Mouse (Mus musculus): Measurements from ENCODE around the gene Prr14l.
"Not testable (repeated sequence)": the region's sequence is repeated elsewhere in the genome, so short reads cannot be mapped to it uniquely, and the experiment has no call there.

Prr14l gene

DNA sequence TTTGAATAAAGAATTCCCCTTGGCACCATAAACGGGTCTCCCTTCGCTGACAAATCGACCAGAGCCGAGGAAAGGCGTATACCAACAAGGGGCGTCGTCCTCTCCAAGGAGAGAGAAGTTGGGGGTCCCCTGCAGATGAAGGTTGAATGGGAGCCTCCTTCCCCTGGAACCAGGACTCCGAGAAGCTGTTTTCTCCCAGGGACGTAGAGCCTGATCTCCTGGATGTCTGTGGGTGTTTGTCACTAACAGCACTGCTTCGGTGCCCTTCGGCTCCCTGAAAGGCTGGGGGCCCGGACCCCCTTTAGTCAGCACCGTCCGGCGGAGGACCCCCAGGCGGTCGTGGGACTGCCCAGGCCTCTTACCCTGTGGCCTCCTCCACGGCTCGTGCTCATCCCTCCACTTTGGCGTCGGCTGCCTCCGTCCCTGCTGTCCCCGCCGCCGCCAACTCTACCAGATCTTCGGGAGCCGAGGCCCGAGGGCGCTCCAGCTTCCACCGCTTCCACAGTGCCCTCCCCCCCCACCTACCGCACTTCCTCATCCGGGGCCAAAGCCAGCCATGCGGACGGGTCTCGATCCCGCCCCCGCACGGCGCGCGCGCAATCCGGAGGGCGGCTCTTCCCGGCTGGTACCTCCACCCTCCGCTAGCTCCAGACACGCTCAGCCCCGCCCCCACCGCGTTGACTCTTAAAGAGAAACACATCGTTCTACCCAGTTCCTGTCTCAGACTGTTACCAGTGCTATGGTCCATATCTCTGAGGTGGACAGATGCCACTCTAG is at the start of gene Prr14l:
Gene Prr14l (minus strand): TSS at position 526 of the 777 bp plus-strand sequence.
- DNase-seq (ENCODE audit: low spot score) = peak; percentile 99

DNA sequence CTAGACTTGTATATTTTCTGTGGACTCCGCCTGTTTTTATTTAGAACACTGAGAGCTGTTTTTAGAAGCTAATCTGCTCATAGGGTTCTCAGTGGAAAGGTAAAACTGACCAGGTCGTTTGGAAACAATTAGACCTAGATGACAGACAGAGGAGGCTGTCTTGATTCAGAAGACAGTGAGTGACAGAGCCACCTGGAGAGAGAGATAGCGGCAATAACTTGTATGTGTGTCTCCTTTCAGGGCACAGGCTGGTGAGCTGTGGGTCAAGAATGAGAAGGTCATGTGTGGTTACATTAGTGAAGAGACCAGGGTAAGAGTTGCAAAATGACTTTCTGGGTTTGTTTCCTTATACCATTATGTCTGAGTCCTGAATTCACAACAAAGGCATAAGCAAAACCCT is 32.7 kb upstream of the Prr14l start:
- DNase-seq (ENCODE audit: low spot score) = no peak

DNA sequence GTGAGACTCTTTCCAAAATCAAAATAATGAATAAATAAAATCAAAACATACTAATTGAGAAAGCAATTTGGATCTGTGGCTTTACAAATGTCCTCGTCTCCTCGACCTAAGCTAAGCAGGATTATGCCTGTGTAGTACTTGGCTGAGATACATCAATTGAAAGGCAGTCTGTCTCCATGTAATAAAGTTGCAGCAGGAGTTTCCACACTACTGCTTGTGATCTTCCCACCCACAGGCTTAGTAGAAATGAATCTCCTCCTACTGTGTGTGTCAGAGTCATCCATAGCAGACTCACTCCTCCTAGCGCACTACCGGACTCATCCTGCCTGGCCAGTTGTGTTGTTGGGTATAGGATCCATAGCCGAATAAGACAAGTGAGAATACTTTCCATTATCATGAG is 18.3 kb upstream of the Prr14l start:
- no peak for DNase-seq (ENCODE audit: low spot score)

DNA sequence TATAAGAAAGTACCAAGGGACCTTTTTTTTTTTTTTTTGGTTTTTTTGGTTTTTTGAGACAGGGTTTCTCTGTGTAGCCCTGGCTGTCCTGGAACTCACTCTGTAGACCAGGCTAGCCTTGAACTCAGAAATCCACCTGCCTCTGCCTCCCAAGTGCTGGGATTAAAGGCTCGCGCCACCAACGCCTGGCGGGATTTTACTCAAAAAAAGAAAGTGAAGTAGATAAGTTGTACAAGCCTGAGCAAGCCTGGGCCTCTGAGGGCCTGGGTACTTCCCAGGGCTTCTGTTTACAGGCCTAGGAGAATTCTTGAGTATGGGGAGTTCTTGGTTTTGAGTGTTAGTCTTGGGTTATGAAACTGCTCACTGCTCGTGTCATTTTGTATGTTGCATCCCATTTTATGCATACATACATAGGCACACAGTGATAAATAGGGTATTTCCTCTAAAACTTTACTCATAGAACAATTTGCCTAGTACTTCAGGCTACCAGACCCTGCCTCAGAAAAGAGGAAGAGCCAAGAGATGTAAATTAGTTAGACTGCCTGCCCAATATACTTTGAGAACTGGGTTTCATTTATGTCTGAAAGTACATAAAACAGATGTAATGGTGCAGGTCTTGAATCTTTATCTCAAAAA is 15.5 kb upstream of the Prr14l start:
- DNase-seq (ENCODE audit: low spot score) = no peak

DNA sequence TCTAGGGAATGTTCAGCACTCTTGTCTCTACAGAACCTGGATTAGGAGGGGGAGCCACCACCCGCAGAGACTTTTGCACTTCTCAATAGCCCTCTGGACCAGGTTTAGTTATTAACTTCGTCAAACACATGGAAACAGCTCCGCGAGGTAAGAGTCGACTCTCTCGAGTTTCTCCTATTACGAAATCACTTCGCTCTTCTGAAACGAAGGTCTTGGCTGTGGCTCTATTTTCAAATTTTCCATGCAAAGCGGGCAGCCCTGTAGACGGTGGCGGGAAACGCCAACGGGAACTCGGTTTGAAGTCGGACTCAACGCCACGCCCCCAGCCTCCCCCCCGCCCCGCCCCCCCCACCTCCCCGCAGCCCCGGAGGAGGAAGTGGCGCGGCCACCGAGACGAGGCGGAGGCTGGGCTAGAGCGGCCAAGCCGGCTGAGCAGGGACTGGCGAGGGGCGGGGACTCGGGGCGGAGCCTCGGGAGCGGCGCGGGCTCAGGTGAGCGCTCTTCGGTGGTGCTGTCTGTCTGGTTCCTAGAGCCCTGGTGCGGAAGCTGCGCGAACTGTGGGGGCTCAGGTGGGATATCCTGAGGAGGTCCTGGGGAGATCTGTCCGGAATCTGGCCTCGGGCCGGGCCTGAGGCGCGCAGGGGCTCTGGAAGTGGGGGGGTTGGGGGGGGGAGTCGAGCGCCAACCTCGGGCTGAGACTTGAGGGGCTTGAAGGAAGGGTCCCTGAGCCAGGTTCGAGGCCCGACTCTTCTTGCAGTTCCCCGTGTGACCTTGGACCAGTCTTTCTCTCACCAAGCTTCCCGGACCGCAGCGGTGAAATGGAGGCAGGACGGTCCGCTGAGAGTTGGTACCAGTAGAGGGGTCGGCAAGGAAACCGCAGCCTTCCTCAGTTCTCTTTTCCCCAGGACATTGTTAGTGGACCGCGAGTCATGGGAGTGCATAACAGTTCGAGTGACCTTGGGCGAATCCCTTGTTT is 9.5 kb upstream of the Prr14l start, which contains the start of gene Depdc5:
Gene Depdc5 (plus strand): TSS at position 449 of the 976 bp plus-strand sequence.
- DNase-seq (ENCODE audit: low spot score) = peak; percentile 96

DNA sequence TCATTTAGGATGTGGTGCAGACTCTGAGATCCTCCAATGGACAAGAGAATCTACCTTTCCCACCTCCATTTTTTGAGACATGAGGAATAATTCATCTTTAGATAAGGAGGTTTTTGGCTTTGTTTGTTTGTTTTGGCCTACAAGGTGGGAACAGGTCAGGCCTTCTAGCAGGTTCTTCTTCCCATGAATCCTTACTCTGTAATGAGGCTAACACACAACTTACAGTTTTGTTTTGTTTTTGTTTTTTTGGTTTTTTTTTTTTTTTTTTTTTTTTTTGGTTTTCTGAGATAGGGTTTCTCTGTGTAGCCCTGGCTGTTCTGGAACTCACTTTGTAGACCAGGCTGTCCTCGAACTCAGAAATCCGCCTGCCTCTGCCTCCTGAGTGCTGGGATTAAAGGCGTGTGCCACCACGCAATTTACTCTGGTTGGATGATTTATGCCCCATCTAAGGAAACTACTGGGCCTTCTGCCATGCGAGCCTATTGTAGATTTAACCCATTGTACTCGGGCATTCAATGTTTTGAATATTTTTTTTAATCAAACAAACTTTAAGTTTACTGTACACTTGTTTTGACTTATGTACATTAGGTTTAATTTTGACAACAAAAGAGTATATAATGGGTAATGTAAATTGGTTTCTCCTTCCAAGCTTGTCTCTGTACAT is 8.5 kb upstream of the Prr14l start:
- DNase-seq (ENCODE audit: low spot score) = no peak

DNA sequence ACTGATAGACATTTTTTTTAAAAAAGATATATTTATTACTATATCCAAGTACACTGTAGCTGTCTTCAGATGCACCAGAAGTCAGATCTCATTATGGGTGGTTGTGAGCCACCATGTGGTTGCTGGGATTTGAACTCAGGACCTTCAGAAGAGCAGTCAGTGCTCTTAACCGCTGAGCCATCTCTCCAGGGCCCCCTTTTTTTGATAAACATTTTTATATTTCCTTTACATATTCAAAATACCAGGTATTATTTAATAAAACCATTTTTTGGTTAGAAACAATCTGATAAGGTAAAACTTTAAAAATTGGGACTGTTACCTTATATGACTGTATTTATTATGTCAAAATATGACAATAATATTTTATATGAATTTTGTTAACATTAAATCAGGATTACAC is 7.0 kb upstream of the Prr14l start:
- DNase-seq (ENCODE audit: low spot score) = no peak

DNA sequence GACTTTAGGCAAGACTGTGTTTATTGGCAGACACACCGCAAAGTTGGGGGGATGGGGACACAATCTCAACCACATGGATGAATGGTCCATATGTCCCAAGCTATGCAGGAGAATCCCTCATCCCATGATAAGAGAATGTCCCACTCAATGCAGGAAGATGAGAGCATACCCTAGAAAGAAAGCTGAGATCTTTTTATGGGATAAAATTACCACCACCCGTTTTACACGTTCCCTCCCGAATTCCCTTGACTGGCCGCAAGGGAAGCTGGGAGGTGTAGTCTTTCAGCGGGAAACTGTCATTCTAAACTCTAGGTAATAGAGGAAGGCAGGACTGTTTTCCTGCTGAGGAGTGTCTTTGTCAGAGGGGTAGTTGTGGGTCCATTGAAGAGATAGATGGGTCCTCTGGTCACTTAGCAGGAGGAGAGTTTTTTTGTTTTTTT is 3.7 kb upstream of the Prr14l start:
- DNase-seq (ENCODE audit: low spot score) = peak; percentile 26

DNA sequence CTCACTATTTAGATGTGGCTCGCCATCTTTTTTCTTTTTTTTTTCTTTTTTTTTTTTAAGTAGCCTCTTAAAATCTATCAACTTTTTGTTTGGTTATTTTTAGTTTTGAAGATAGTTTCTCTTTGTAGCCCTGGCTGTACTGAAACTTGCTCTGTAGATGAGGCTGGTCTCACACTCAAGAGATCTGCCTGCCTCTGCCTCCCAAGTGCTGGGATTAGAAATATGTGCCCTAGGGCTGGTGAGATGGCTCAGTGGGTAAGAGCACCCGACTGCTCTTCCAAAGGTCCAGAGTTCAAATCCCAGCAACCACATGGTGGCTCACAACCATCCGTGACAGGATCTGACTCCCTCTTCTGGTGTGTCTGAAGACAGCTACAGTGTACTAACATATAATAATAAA is 1.2 kb upstream of the Prr14l start:
- not testable (repeated sequence) for DNase-seq (ENCODE audit: low spot score)

DNA sequence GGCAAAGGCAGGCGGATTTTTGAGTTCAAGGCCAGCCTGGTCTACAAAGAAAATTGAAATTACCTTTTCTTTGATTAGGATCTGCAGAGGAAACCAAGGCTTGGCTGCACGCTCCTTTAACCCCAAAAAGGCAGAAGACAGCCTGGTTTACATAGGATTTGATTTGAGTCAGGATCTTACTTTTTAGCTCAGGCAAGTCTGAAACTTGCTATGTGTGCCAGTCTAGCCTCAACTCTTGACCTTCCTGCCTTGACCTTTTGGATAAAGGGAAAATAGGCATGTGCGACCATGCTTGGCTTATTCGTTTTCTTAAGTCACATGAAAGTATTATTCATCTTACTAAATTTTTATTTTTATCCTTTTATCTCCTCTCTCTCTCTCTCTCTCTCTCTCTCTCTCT is 762 bp upstream of the Prr14l start:
- DNase-seq (ENCODE audit: low spot score) = no peak

DNA sequence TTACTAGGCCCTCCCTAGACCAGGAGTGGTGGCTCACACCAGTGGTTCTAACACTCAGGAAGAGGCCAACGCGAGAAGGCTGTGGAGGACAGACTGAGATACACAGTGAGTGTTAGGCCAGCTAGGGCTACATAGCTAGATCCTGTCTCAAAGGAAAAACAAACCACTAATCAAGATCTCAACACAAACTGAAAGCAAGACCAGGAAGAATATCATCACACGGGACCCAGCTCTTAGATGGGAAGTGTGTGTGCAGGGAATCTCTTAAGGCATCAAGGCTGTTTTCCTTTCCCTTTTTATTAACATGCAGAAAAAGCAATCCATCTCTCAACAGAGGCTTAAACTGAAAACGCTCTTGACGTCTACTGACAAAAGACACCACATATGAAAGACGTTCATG is 2.0 kb downstream of the Prr14l start:
- DNase-seq (ENCODE audit: low spot score) = no peak

DNA sequence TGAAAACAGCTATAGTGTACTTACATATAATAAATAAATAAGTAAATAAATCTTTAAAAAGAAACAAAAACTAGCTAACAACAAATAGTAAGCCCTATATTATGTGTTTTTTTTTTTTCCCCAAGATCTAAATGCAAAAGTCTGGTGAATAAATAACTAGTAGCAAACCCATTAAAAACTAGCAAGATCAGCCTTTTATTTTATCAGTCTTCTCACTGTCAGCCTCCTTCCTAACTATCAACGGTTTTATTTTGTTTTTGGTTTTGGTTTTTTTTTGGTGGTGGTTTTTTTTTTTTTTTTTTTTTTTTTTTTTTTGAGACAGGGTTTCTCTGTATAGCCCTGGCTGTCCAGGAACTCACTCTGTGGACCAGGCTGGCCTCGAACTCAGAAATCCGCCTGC is 4.5 kb downstream of the Prr14l start:
- not testable (repeated sequence) for DNase-seq (ENCODE audit: low spot score)

DNA sequence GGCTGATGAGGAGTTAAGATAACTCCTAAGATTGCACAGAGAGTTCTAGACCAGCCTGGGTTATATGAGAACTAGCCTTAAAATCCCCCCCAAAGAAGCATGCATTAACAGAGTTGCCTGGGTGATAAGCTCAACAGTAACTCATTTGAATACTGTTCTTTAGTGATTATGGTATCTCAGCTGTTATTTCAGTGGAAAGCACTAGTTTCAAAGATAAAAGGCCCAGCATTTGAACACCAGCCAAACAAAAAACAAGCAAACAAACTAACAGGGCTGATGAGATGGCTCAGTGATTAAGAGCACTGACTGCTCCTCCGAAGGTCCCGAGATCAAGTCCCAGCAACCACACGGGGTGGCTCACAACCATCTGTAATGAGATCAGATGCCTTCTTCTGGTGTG is 4.9 kb downstream of the Prr14l start:
- DNase-seq (ENCODE audit: low spot score) = no peak

DNA sequence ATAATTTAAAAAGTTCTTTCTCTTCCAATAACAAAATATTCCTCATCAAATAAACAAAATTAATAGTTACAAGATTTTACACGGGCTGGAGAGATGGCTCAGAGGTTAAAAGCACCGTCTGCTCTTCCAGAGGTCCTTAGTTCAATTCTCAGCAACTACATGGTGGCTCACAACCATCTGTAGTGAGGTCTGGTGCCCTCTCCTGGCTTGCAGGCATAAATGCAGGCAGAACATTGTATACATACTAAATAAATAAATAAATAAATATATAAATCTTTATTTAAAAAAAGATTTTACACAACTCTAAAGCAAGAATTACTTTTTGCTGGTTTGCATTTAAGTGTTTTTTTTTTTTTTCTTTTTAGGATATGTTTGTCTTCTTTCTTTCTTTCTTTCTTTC is 14.0 kb downstream of the Prr14l start:
- no peak for DNase-seq (ENCODE audit: low spot score)

DNA sequence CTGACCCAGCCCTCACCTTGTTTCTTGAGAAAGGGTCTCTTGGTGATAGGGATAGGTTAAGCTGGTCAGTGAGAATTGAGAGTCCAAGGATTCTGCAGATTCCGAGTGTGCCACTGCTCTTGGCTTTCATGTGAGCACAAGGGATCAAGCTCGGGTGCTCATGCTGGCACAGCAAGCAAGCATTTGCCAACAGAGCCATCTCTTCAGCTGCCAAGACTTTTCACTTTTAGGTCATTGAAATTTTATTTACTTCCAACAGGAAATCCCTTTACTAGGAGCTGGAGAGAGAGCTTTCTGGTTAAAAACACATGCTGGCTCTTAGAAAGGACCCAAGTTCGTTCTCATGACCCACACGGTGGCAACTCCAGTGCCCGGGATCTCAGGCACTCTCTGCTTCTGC is 17.1 kb downstream of the Prr14l start:
- DNase-seq (ENCODE audit: low spot score) = no peak

DNA sequence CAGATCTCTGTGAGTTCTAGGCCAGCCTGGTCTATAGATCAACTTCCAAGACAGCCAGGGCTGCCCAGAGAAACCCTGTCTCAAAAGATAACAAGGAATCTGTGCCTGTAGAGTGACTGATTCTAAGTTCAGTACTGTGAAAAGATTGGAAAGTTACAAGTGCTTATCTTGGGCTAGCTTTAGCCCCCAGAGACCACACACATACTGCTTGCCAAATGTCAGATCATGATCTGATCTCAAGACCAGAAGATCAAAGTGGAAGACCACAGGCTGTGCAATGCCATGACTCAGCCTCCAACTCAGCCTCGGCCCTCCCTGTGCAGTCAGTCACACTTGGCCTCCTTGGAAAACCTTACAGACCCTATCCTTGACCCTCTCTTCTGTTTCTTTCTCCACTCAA is 19.6 kb downstream of the Prr14l start:
- no peak for DNase-seq (ENCODE audit: low spot score)

DNA sequence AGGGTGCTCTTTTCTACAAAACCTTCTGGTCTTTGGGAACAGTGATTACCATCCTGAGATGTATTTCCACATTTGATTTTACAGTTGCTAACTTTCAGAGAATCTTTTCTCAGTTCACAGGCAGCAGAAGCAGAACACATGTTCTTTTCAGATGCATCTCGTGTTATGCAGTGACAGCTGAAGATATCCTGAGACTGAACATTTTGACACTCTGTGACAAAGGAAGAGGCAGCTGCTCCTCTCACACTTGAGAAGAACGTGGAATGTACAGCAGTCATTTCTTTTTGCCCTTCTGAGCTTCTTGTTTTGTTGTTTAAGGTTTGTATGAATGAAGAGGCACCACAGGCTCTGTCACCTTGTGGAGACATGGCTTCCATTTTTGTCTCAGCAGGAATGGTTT is 24.0 kb downstream of the Prr14l start:
- no peak for DNase-seq (ENCODE audit: low spot score)

DNA sequence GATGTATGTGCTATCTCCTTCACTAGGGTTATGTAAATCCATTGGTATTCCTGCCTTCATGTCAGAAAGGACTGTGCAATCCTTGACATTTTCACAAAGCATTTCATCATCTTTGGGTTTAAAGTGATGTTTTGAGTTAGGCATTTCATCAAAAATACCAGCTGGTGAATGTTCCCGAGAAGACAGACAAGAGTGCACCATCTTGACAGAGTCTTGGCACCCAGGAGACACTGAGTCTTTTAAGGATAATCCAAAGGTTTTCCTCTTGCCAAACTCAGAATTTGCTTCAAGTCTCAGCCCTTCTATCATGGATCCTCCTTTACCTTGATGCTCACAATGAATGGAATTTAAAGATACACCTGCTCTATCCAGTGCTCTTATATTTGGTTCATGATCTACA is 25.3 kb downstream of the Prr14l start:
- DNase-seq (ENCODE audit: low spot score) = not testable (repeated sequence)

DNA sequence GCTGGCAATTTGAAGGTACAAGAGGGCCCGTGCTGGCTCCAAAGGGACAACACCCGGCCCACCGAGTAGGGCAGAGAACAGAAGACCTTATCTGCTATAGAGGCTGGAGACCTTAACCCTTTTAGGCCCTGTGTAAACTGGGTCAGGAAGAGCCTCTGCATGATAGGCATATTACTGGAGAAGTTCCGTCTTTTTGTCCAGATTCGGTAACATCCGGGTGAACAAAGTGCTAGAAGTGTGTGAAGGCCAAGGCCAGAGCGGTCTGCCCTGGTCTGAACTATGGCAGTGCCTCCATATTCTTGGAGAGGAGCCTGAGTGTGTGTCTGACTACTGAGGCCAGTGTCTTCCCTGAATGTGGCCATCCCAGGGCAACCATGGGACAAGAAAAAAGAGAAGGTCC is 27.0 kb downstream of the Prr14l start, which contains the start of gene Gm20671:
Gene Gm20671 (minus strand): TSS at position 101 of the 400 bp plus-strand sequence.
- DNase-seq (ENCODE audit: low spot score) = no peak

DNA sequence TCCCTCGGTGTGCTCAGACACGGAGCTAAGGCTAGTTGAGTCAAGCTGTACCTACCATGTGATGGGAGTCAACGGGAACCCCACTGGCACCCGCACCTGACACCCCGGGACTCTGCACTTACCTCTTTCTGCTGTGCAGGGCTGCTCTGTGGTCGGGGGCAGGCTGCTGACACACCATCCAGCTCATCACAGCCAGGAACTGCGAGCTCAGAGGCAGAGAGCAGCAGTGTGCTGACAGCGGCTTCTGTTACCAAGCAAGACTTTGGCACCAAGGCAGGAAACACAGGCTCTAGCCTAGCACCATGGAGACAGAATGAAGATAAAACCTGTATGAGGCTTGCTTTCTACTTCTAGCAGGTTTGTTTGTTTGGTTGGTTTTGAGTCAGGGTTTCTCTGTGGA is 33.6 kb downstream of the Prr14l start:
- no peak for DNase-seq (ENCODE audit: low spot score)

DNA sequence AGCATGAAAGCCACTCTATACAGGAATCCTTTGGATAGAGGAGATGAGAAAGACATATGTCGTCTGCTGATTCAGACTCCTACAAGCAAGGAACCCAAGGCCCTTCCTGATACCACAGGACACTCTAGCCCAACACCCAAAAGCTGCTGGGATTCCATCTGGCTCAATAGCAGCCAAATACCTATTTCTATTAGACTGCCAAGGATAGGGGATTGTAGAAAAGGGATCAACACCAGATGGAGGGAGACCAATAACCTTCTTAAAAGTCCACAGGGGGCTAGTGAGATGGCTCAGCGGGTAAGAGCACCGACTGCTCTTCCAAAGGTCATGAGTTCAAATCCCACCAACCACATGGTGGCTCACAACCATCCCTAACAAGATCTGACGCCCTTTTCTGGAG is 38.7 kb downstream of the Prr14l start:
- no peak for DNase-seq (ENCODE audit: low spot score)

DNA sequence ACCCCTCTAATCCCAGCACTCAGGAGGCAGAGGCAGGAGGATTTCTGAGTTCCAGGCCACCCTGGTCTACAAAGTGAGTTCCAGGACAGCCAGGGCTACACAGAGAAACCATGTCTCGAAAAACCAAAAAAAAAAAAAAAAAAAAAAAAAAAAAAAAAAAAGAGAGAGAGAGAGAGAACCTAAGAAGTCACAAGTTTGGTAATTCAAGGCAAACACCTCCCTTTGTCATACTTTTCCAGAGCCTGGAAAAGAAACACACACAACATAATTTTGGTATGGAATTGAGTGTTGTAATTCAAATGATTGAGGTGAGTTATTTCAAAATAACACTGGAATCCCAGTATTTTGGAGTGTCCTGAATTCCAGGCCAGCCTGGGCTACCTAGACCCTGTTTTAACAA is 67.6 kb downstream of the Prr14l start:
- not testable (repeated sequence) for DNase-seq (ENCODE audit: low spot score)
